Mouse (Mus musculus) stomach, postnatal 0 days (tissue): ENCODE data around the gene Atp7a. TPM values are rescaled to one million over a fixed set of nuclear protein-coding genes. Genes with fewer than 3 reads are reported as not detected.

Experiments used
- ATAC-seq: fragments of 200-750 bp; cut with Nextera tagmentation; 2 replicates; pipeline ENCODE4 v1.8.0; 2017; ENCODE audit not compliant: low FRiP score, low TSS enrichment
- DNase-seq: peaks from one replicate; pipeline ENCODE4 v3.0.0-alpha.2; 2016; ENCODE audit warnings: low spot score
- H3K27ac ChIP-seq: fragments of 300-500 bp; sonication (generic); replicated peaks from 2 replicates; pipeline ENCODE4 v1.5.1; 2014; ENCODE audit warnings: mild to moderate bottlenecking, control low read depth
- H3K27me3 ChIP-seq: fragments of 300-500 bp; sonication (generic); 2 replicates; pipeline ENCODE4 v1.6.1; 2014; ENCODE audit warnings: low read length; ENCODE audit not compliant: control insufficient read depth, insufficient read depth
- H3K36me3 ChIP-seq: fragments of 300-500 bp; sonication (generic); 2 replicates; pipeline ENCODE4 v1.6.1; 2014; ENCODE audit warnings: low read length, mixed read lengths; ENCODE audit not compliant: control insufficient read depth, insufficient read depth
- H3K4me1 ChIP-seq: fragments of 300-500 bp; sonication (generic); replicated peaks from 2 replicates; pipeline ENCODE4 v1.6.1; 2014; ENCODE audit warnings: antibody characterized with exemption; ENCODE audit not compliant: control insufficient read depth, insufficient read depth
- H3K4me2 ChIP-seq: fragments of 300-500 bp; sonication (generic); replicated peaks from 2 replicates; pipeline ENCODE4 v1.6.1; 2014; ENCODE audit warnings: low read depth, mild to moderate bottlenecking, control low read depth, moderate library complexity
- H3K4me3 ChIP-seq: fragments of 300-500 bp; sonication (generic); 2 replicates; pipeline ENCODE4 v1.5.1; 2014; ENCODE audit warnings: low read depth, low read length, control low read depth
- H3K9ac ChIP-seq: fragments of 300-500 bp; sonication (generic); 2 replicates; pipeline ENCODE4 v1.6.1; 2014; ENCODE audit warnings: mild to moderate bottlenecking, low read length, control low read depth, mixed read lengths
- H3K9me3 ChIP-seq: fragments of 300-500 bp; sonication (generic); 2 replicates; pipeline ENCODE4 v1.6.1; 2016; ENCODE audit warnings: low read length; ENCODE audit not compliant: control insufficient read depth
- CTCF ChIP-seq: IDR thresholded peaks from 2 replicates; pipeline ENCODE4 v1.5.1; 2016; ENCODE audit warnings: antibody characterized with exemption, low read depth, mild to moderate bottlenecking, moderate library complexity
- EP300 ChIP-seq: optimal IDR thresholded peaks from 2 replicates; pipeline ENCODE3; 2016; ENCODE audit warnings: antibody characterized with exemption
- WGBS: fragments of 180-500 bp; shearing (Covaris S2); extraction: QIAGEN DNeasy Blood & Tissue Kit; methylation state at CpG from one replicate; pipeline ENCODE4 v1.1.7; 2014; 5-methylcytosine and 5-hydroxymethylcytosine counted together
- polyA plus RNA-seq: library from polyadenylated mRNA; unstranded; fragments of >200 nt; fragmentation: Nextera tagmentation; extraction: Ambion mirVana; gene quantifications from 2 replicates; pipeline ENCODE4 v1.2.1, GENCODE M21; 2015

Gene Atp7a
- polyA plus RNA-seq, 1 experiment from 2014 or later = 11.4 TPM

DNA sequence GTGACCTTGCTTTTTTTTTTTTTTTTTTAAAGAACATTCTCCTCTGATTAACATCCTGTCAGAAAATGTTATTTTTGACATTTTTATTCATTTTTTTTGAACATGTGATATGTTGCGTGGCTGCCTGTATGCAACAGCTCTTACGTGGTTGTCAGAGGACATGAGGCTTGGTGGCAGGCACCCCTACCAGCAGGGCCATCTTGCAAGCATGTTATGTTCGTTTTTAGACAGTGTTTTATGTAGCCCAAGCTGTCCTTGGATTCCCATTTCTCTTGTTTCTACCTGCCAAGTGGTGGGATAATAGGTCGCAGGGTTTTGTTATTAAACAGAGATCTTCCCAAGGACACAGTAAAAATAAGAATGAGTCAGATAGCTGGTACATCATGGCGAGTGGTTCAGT lies 3.1 kb downstream of the Atp7a start:
- Histone ChIP-seq H3K4me1 (no peaks in the 10 kb centered on the region), H3K9ac (no peak overlapping the region), H3K4me2 (no peak overlapping the region), H3K36me3 (no peaks in the 10 kb centered on the region), H3K27me3 (no peaks in the 10 kb centered on the region), H3K4me3 (no peak overlapping the region), H3K27ac (no peak overlapping the region), H3K9me3 (no peaks in the 10 kb centered on the region)
- WGBS = 61% methylated on average over 5 of the region's 5 CpGs
- TF ChIP-seq EP300 = no peak
- no peak for TF ChIP-seq CTCF
- DNase-seq (no peak), ATAC-seq (no peak)

DNA sequence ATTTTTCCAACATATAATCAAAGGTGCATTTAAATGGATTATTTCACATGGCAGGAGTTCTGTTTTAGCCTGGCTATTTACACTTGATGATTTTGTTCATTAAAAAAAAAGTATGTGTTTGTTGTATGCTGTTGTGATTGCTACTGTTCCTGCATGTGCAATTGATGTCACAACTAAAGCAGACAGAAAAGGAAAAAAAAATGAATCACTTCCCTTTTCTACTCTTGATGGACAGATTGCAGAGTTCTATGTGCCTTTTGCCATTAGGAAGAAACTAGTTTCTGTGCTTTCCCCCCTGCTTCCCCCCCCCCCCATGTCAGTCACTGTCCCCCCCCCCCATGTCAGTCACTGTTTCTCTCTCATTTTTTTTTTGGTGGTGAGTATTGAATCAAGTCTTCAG lies 4.0 kb downstream of the Atp7a start:
- no peak for TF ChIP-seq CTCF
- TF ChIP-seq EP300 = no peak
- Histone ChIP-seq H3K27ac (no peak overlapping the region), H3K27me3 (no peaks in the 10 kb centered on the region), H3K4me3 (no peak overlapping the region), H3K4me1 (no peaks in the 10 kb centered on the region), H3K36me3 (no peaks in the 10 kb centered on the region), H3K9me3 (no peaks in the 10 kb centered on the region), H3K4me2 (no peak overlapping the region), H3K9ac (no peak overlapping the region)
- no peak for DNase-seq
- ATAC-seq = no peak

DNA sequence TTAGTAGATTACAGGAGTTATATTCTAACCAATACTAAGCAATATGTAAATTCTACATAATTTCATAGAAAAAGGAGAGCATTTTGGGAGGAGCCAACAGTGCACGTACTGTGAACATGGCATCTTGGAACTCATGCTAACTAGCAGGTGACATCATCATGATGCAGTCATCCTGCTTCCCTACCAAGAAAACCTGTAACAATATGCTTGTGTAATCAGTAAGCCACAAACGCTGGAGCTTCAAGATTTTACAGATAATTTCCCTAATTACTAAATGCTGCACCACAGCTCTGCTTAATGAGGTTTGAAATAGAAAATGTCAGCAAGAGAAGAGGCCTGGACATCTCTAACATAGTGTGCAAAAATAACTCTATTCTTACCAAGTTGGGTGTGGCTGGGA lies 8.7 kb downstream of the Atp7a start:
- no peak overlapping the region for H3K9ac ChIP-seq
- H3K36me3 ChIP-seq = no peaks in the 10 kb centered on the region
- no peaks in the 10 kb centered on the region for H3K4me1 ChIP-seq
- no peak overlapping the region for H3K27ac ChIP-seq
- WGBS = 59% methylated on average over 2 of the region's 2 CpGs
- no peak for TF ChIP-seq EP300
- TF ChIP-seq CTCF = no peak
- ATAC-seq = no peak
- no peaks in the 10 kb centered on the region for H3K9me3 ChIP-seq
- no peak overlapping the region for H3K4me3 ChIP-seq
- no peak for DNase-seq
- no peak overlapping the region for H3K4me2 ChIP-seq
- H3K27me3 ChIP-seq = no peaks in the 10 kb centered on the region

DNA sequence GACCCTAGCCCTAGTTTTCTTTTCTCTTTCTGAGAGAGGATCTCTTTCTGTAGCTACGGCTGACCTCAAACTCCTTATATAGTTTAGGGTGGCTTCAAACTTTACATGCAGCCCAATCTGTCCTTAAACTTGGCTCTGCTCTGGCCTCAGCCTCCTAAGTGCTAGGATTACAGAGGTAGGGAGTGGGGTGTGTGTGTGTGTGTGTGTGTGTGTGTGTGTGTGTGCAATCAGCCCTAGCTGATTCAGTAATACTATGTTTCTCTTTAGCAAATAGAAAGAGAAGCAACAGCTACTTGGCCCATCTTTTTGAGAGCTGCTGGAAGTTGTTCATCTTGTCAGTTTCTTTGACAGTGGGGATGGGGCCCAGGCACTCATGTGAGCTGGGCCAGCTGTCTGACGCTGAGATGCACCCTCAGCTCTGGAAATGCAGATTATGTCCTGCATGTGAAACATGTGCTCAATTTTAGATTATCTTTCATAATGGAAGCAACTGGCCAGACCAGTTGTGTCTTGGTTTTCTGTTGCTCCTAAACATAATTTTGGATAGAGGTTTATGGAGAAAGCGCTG lies 10.2 kb downstream of the Atp7a start:
- TF ChIP-seq EP300 = no peak
- no peak for TF ChIP-seq CTCF
- H3K4me3 ChIP-seq = no peak overlapping the region
- WGBS = 48% methylated on average over 3 of the region's 3 CpGs
- no peaks in the 10 kb centered on the region for H3K9me3 ChIP-seq
- ATAC-seq (0 out of 2 replicates have a peak, but pooled peaks have one; percentile 45), DNase-seq (no peak)
- H3K4me1 ChIP-seq = no peaks in the 10 kb centered on the region
- no peak overlapping the region for H3K4me2 ChIP-seq
- no peak overlapping the region for H3K27ac ChIP-seq
- H3K36me3 ChIP-seq = no peaks in the 10 kb centered on the region
- no peaks in the 10 kb centered on the region for H3K27me3 ChIP-seq
- H3K9ac ChIP-seq = no peak overlapping the region

DNA sequence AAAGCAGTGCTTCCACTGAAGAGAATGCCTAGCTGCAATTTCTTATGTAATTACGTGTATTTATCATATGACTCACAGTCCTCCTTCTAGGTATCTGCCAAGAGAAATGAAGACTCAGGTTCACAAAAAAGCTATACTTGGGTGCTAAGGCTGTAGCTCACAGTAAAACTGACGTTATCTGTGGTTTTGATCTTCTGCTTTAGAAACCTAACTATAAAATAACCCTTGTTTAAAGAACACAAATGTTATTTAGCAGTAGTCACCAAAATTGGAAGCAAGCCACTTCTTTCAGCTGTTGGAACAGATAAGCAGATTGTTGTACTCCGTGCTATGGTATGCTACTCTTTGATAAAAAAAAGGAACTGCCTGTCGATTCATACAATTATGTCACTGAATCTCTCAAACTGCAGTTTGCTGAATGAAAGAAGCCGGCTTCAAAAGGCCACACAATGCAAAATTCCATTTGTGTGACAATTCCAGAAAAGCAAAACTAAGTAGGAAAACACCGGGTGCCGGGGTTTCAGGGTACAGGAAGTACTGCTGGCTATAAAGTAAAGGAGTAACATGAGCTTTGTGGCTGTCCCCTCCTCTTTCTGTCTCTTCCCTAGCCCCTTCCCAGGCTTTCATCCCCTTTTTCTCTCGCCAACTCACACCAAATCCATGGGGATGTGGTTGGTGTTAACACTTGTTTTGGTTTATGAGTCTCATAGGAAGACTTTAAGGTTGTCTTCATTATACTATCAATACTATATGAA lies 17.0 kb downstream of the Atp7a start:
- peak overlapping the region; percentile 25; the same call in 1 of the 2 replicates for H3K4me2 ChIP-seq
- no peak for TF ChIP-seq CTCF
- TF ChIP-seq EP300 = no peak
- H3K27me3 ChIP-seq = no peaks in the 10 kb centered on the region
- H3K27ac ChIP-seq = 0 out of 2 replicates have a peak overlapping the region, but pooled peaks have one; percentile 58
- 29% methylated on average over 8 of the region's 8 CpGs for WGBS
- ATAC-seq (peak; percentile 68; the same call in 1 of the 2 replicates), DNase-seq (no peak)
- no peak overlapping the region for H3K4me3 ChIP-seq
- no peaks in the 10 kb centered on the region for H3K9me3 ChIP-seq
- H3K4me1 ChIP-seq = no peaks in the 10 kb centered on the region; the same call in 1 of the 2 replicates
- no peak overlapping the region for H3K9ac ChIP-seq
- no peaks in the 10 kb centered on the region for H3K36me3 ChIP-seq

DNA sequence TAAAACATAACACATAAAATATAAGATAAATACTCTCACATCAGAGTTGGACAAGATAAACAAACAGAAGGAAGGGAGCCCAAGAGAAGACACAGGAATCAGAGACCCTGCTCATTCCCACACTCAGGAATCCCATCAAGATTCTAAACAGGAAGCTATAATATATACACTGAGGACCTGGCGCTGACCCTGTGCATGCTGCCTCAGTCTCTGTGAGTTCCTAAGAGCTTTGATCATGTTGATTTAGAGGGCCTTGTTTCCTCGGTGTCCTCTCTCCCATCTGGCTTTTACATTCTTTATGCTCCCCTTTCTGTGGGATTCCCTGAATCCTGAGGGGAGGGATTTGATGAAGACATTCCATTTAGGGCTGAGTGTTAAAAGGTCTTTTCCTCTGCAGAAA lies 18.4 kb downstream of the Atp7a start:
- no peak overlapping the region for H3K4me2 ChIP-seq
- H3K27me3 ChIP-seq = no peaks in the 10 kb centered on the region
- 51% methylated on average over 2 of the region's 2 CpGs for WGBS
- no peak for ATAC-seq
- no peak for DNase-seq
- no peaks in the 10 kb centered on the region for H3K36me3 ChIP-seq
- no peak overlapping the region for H3K4me3 ChIP-seq
- H3K27ac ChIP-seq = peak overlapping the region; percentile 49; the same call in 1 of the 2 replicates
- no peak overlapping the region for H3K9ac ChIP-seq
- no peaks in the 10 kb centered on the region for H3K9me3 ChIP-seq
- H3K4me1 ChIP-seq = no peaks in the 10 kb centered on the region; the same call in 1 of the 2 replicates
- TF ChIP-seq CTCF (no peak), EP300 (no peak)
